Mouse (Mus musculus) limb, embryonic 11.5 days (tissue): ENCODE measurements around the gene Capg. TPM values are rescaled to one million over a fixed set of nuclear protein-coding genes. Genes with fewer than 3 reads are reported as not detected.

Experiments used
- ATAC-seq: fragments of 200-750 bp; cut with Nextera tagmentation; 2 replicates; pipeline ENCODE4 v1.8.0; 2017; ENCODE audit warnings: low read depth; ENCODE audit not compliant: insufficient number of reproducible peaks, low FRiP score, low TSS enrichment
- DNase-seq: peaks from one replicate; pipeline ENCODE4 v3.0.0-alpha.2; 2015; ENCODE audit warnings: low spot score
- H3K27ac ChIP-seq: fragments of 300-500 bp; sonication (generic); replicated peaks from 2 replicates; pipeline ENCODE4 v1.5.1; 2014; ENCODE audit warnings: low read depth, mild to moderate bottlenecking, low read length
- H3K27me3 ChIP-seq: fragments of 300-500 bp; sonication (generic); 2 replicates; pipeline ENCODE4 v1.6.1; 2014; ENCODE audit warnings: mild to moderate bottlenecking, low read length, mixed read lengths; ENCODE audit not compliant: control insufficient read depth, insufficient read depth
- H3K36me3 ChIP-seq: fragments of 300-500 bp; sonication (generic); 2 replicates; pipeline ENCODE4 v1.6.1; 2014; ENCODE audit warnings: mild to moderate bottlenecking, low read length, moderate library complexity, mixed read lengths; ENCODE audit not compliant: control insufficient read depth, insufficient read depth
- H3K4me1 ChIP-seq: fragments of 300-500 bp; sonication (generic); 2 replicates; pipeline ENCODE4 v1.6.1; 2014; ENCODE audit warnings: low read length, mixed read lengths; ENCODE audit not compliant: control insufficient read depth, insufficient read depth
- H3K4me2 ChIP-seq: fragments of 300-500 bp; sonication (generic); 2 replicates; pipeline ENCODE4 v1.6.1; 2014; ENCODE audit warnings: low read depth, mild to moderate bottlenecking, moderate library complexity; ENCODE audit not compliant: severe bottlenecking
- H3K4me3 ChIP-seq: fragments of 300-500 bp; sonication (generic); 2 replicates; pipeline ENCODE4 v1.5.1; 2014; ENCODE audit warnings: low read depth, low read length
- H3K9ac ChIP-seq: fragments of 300-500 bp; sonication (generic); 2 replicates; pipeline ENCODE4 v1.6.1; 2014; ENCODE audit warnings: mild to moderate bottlenecking, low read length
- H3K9me3 ChIP-seq: fragments of 300-500 bp; sonication (generic); 2 replicates; pipeline ENCODE4 v1.6.1; 2016; ENCODE audit warnings: low read length; ENCODE audit not compliant: control insufficient read depth
- WGBS: fragments of 180-500 bp; shearing (Covaris S2); extraction: QIAGEN DNeasy Blood & Tissue Kit; methylation state at CpG from one replicate; pipeline ENCODE4 v1.1.7; 2014; 5-methylcytosine and 5-hydroxymethylcytosine counted together
- polyA plus RNA-seq: library from polyadenylated mRNA; unstranded; fragments of >200 nt; fragmentation: Nextera tagmentation; extraction: Ambion mirVana; gene quantifications from 2 replicates; pipeline ENCODE4 v1.2.1, GENCODE M21; 2014

The Capg gene
- polyA plus RNA-seq, 1 experiment from 2014 or later, result 24.5 TPM

DNA sequence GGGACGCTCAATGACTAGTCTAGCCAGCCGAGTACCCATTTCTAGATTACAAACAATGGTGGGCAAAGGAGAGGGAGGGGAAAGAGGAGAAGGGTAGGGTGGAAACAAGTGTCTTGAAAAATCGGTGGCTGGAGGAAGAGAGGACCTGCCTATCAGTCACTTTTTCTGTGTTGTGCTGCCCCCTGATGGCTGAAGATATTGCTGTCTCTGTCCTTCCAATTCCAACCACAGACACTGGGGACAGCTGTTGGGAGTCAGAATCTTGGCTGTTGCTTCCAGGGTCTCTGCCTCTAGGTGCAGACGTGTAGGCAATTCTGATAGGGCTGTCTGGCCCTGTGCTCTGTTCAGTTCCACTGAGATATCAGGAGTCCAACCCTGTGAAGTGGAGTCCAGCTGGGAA, 21.9 kb downstream of the Capg start:
- peak; percentile 64 for ATAC-seq
- H3K4me3 ChIP-seq, result no peak overlapping the region

GRCm38 (mm10) chr6:72567508-72567907, 23.3 kb downstream of the Capg start:
- ATAC-seq (no peak), DNase-seq (no peak)
- 0 out of 2 replicates have a peak, but pooled peaks cover 6% of the 10 kb centered on the region for H3K4me1 ChIP-seq
- H3K36me3 ChIP-seq, result no peaks in the 10 kb centered on the region
- 89% methylated on average over 5 of the region's 5 CpGs for WGBS
- H3K27ac ChIP-seq, result no peak overlapping the region
- H3K4me3 ChIP-seq, result no peak overlapping the region
- H3K4me2 ChIP-seq, result no peak overlapping the region
- H3K27me3 ChIP-seq, result no peaks in the 10 kb centered on the region
- H3K9ac ChIP-seq, result no peak overlapping the region
- no peaks in the 10 kb centered on the region for H3K9me3 ChIP-seq

More for the DNA sequence above, 21.9 kb downstream of the Capg start:
- peak; percentile 92 for DNase-seq
- Histone ChIP-seq H3K27me3 (no peaks in the 10 kb centered on the region), H3K4me1 (0 out of 2 replicates have a peak, but pooled peaks cover 8% of the 10 kb centered on the region), H3K36me3 (no peaks in the 10 kb centered on the region), H3K9me3 (no peaks in the 10 kb centered on the region), H3K27ac (no peak overlapping the region), H3K9ac (no peak overlapping the region), H3K4me2 (no peak overlapping the region)
- WGBS, result 10% methylated on average over 4 of the region's 4 CpGs

DNA sequence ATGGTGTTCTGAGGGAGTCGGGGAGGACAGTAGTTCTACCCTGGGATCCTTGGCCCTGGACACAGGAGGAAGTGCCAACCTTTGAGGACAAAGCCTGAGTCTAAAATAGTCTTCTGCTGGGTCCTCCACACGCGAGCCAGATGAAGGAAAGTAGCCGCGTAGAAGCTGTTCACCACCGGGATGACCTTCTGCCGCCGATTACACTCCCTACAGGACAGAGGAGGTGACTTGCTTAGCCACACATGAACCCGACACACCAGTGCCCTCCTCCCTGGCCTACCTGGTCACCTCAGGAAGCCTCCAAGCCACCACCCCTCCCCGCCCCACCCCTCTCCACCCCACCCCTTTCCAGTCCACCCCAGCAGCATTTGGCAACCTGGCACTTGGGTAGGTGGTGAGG, 24.5 kb downstream of the Capg start:
- no peak for ATAC-seq
- WGBS, result 90% methylated on average over 10 of the region's 10 CpGs
- no peak overlapping the region for H3K4me3 ChIP-seq
- DNase-seq, result no peak
- H3K27ac ChIP-seq, result no peak overlapping the region
- no peak overlapping the region for H3K9ac ChIP-seq
- H3K36me3 ChIP-seq, result no peaks in the 10 kb centered on the region
- no peaks in the 10 kb centered on the region for H3K9me3 ChIP-seq
- H3K4me1 ChIP-seq, result no peaks in the 10 kb centered on the region
- no peak overlapping the region for H3K4me2 ChIP-seq
- no peaks in the 10 kb centered on the region for H3K27me3 ChIP-seq

GRCm38 (mm10) chr6:72570644-72571397, 26.6 kb downstream of the Capg start:
- 84% methylated on average over 10 of the region's 10 CpGs for WGBS
- Histone ChIP-seq H3K9ac (no peak overlapping the region), H3K4me3 (no peak overlapping the region), H3K4me1 (no peaks in the 10 kb centered on the region), H3K36me3 (no peaks in the 10 kb centered on the region; the same call in 1 of the 2 replicates), H3K27ac (no peak overlapping the region), H3K27me3 (no peaks in the 10 kb centered on the region), H3K9me3 (no peaks in the 10 kb centered on the region), H3K4me2 (no peak overlapping the region)
- DNase-seq (no peak), ATAC-seq (no peak)

DNA sequence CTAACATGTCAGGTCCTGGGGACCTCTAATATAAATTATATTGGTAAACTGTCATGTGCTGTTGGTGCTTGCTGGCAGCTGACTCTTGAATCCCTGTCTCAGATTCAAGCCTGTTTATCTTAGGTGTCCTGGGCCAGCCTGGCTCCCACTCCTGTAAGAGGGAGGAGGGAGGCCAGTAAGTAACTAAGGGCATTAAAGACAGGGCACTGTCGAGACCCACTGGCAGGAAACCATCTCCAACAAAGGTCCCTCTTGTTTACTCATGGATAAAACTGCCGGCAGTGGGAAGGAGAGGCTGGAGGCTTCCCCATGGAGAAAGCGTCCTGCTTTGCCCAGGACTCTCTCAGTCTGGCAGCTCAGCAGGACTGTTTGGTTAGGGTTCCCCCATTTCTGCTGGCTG, 27.6 kb downstream of the Capg start:
- Histone ChIP-seq H3K9ac (no peak overlapping the region), H3K36me3 (no peaks in the 10 kb centered on the region; the same call in 1 of the 2 replicates), H3K9me3 (no peaks in the 10 kb centered on the region), H3K27me3 (no peaks in the 10 kb centered on the region), H3K4me3 (no peak overlapping the region), H3K27ac (no peak overlapping the region), H3K4me1 (no peaks in the 10 kb centered on the region), H3K4me2 (no peak overlapping the region)
- ATAC-seq, result no peak
- DNase-seq, result no peak
- WGBS, result 58% methylated on average over 3 of the region's 3 CpGs

DNA sequence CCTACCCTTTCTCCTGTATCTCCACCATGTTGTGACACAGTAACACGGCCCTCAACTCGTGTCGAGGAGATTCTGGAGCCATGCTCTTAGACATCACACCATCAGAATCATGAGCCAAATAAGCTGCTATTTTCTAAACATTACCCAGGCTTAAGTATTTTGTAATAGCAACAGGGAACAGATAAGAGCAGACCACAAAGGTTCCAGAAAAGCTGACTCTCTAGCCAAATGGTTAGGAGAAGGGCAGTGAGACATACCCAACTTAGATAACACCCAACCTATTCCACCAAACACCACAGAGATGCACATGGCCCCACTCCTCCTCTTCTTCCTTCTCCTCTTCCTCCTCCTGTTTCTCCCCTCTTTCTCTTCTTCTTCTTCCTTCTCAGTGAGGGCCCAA, 31.9 kb downstream of the Capg start:
- H3K27ac ChIP-seq, result no peak overlapping the region
- no peak overlapping the region for H3K4me3 ChIP-seq
- WGBS, result 89% methylated on average over 3 of the region's 3 CpGs
- ATAC-seq (no peak), DNase-seq (no peak)
- H3K4me1 ChIP-seq, result no peaks in the 10 kb centered on the region
- no peak overlapping the region for H3K9ac ChIP-seq
- H3K36me3 ChIP-seq, result no peaks in the 10 kb centered on the region; the same call in 1 of the 2 replicates
- H3K4me2 ChIP-seq, result no peak overlapping the region
- H3K27me3 ChIP-seq, result no peaks in the 10 kb centered on the region
- H3K9me3 ChIP-seq, result no peaks in the 10 kb centered on the region

GRCm38 (mm10) chr6:72581625-72582382, 37.6 kb downstream of the Capg start:
- no peak overlapping the region for H3K4me2 ChIP-seq
- no peak overlapping the region for H3K27ac ChIP-seq
- H3K9ac ChIP-seq, result no peak overlapping the region
- H3K9me3 ChIP-seq, result no peaks in the 10 kb centered on the region
- no peaks in the 10 kb centered on the region for H3K27me3 ChIP-seq
- no peak for DNase-seq
- ATAC-seq, result no peak
- 71% methylated on average over 11 of the region's 11 CpGs for WGBS
- no peak overlapping the region for H3K4me3 ChIP-seq
- no peaks in the 10 kb centered on the region for H3K36me3 ChIP-seq
- no peaks in the 10 kb centered on the region for H3K4me1 ChIP-seq

- no peak for DNase-seq
- no peak for ATAC-seq
- 88% methylated on average over 4 of the region's 4 CpGs for WGBS
Measured at GRCm38 (mm10) chr6:72583211-72583839, 39.1 kb downstream of the Capg start.

More at GRCm38 (mm10) chr6:72583211-72583839, 39.1 kb downstream of the Capg start:
- Histone ChIP-seq H3K36me3 (no peaks in the 10 kb centered on the region), H3K9me3 (no peaks in the 10 kb centered on the region), H3K9ac (no peak overlapping the region), H3K27ac (no peak overlapping the region), H3K4me3 (no peak overlapping the region), H3K4me1 (no peaks in the 10 kb centered on the region), H3K27me3 (no peaks in the 10 kb centered on the region), H3K4me2 (no peak overlapping the region)
